Mouse (Mus musculus): Measurements from ENCODE around the gene Tph1.

DNA sequence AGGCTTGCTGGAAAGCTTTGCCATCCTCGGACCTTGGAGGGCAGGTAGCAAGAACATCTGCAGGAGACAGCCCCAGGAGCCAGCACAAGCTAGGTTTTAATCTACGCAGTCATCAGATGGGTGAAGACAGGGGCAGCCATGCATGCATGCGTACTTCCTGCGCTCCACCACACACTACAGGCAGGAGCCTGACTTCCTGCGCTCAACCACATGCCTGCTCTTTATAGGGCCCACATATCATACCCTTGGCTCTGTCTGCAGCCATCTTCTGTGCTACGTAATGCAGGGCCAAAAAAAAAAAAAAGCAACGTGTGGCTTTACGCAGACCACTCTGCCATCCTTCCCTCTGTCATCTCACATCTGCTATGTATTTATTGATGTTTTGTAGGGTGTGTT lies 65.3 kb downstream of the Tph1 start:
- TF ChIP-seq POLR2A (IDR thresholded peaks at IDR 0.05; ENCODE audit: insufficient read depth, low read depth, low read length) (no peak), CTCF (IDR thresholded peaks at IDR 0.05; ENCODE audit: insufficient read depth, low read depth, low read length) (no peak)

Measured in olfactory bulb, adult 2 months (tissue).